ENCODE assay signal across 1 mouse cellular context in genomic region chr9:22809621-22810126, GRCm38 (mm10).
TF ChIP-seq lines count a peak whose summit lies in the region.

No protein-coding gene starts in this region.

TF ChIP-seq in MEL, 35 proteins besides CTCF, POLR2A, EP300 and RAD21 (continued from another document):
- no peak; the same call in 1 of the 2 replicates for TF ChIP-seq GABPA (IDR thresholded peaks at IDR 0.05; ENCODE audit: low read depth, low read length)
